21 mouse cellular contexts compared by ENCODE assay signal in genomic region chr19:45430971-45431633, GRCm38 (mm10).
DNase-seq lines count a peak whose midpoint lies in the region; ATAC-seq and TF ChIP-seq lines count a peak whose summit lies in the region.
"Had no signal": no experiment of that assay in that cellular context is flagged by ENCODE, and none has a peak within 500 bp of the region (broad histone marks: within the 10 kb centered on the region; RNA-seq: fewer than 3 reads in every experiment).

No protein-coding gene starts in this region.

- H3K9me3 ChIP-seq in forebrain, embryonic 15.5 days: no peaks in the 10 kb centered on the region
- H3K9me3 ChIP-seq in forebrain, embryonic 10.5 days: no peaks in the 10 kb centered on the region
- H3K9me3 ChIP-seq in kidney, postnatal 0 days (replicated peaks; ENCODE audit: low read length): no peaks in the 10 kb centered on the region
- H3K9me3 ChIP-seq in E14TG2a.4 (ENCODE audit: low read length): no peaks in the 10 kb centered on the region
- H3K9me3 ChIP-seq: heart, embryonic 13.5 days; liver, embryonic 13.5 days; neural tube, embryonic 12.5 days had no signal

- H3K36me3 ChIP-seq in forebrain, embryonic 15.5 days: no peaks in the 10 kb centered on the region
- no peaks in the 10 kb centered on the region for H3K36me3 ChIP-seq in forebrain, embryonic 10.5 days (replicated peaks)
- H3K36me3 ChIP-seq in kidney, postnatal 0 days (ENCODE audit: insufficient read depth, low read length): no peaks in the 10 kb centered on the region
- no peaks in the 10 kb centered on the region for H3K36me3 ChIP-seq in E14TG2a.4 (ENCODE audit: insufficient read depth, low read length)
- H3K36me3 ChIP-seq: heart, embryonic 13.5 days; liver, embryonic 13.5 days; neural tube, embryonic 12.5 days had no signal

- H3K4me3 ChIP-seq in forebrain, embryonic 15.5 days: no peak overlapping the region
- H3K4me3 ChIP-seq in forebrain, embryonic 10.5 days: no peak overlapping the region
- no peak overlapping the region for H3K4me3 ChIP-seq in kidney, postnatal 0 days (replicated peaks; ENCODE audit: low read depth, low read length)
- no peak overlapping the region for H3K4me3 ChIP-seq in E14TG2a.4 (replicated peaks; ENCODE audit: low read length)
- no peak overlapping the region for H3K4me3 ChIP-seq in cortical plate, adult 2 months (ENCODE audit: insufficient read depth, low read length)
- H3K4me3 ChIP-seq: erythroblast, embryonic 14.5 days; heart, embryonic 13.5 days; liver, embryonic 13.5 days; neural tube, embryonic 12.5 days had no signal

- TF ChIP-seq CTCF in kidney, postnatal 0 days (IDR thresholded peaks at IDR 0.05; ENCODE audit: low read depth): peak; percentile 35
- peak; percentile 11; the same call in 1 of the 2 replicates for TF ChIP-seq CTCF in E14TG2a.4 (conservative IDR thresholded peaks at IDR 0.05; ENCODE audit: low read length)
- no peak for TF ChIP-seq CTCF in cortical plate, adult 2 months (IDR thresholded peaks at IDR 0.05; ENCODE audit: extremely low read depth, insufficient read depth, low read length)

- no peak overlapping the region for H3K4me2 ChIP-seq in forebrain, embryonic 15.5 days (replicated peaks)
- no peak overlapping the region for H3K4me2 ChIP-seq in kidney, postnatal 0 days (ENCODE audit: low read length)
- H3K4me2 ChIP-seq: heart, embryonic 13.5 days; liver, embryonic 13.5 days; neural tube, embryonic 12.5 days had no signal

- ATAC-seq in forebrain, embryonic 15.5 days (replicated peaks): no peak
- no peak for ATAC-seq in kidney, postnatal 0 days (replicated peaks; ENCODE audit: low FRiP score, low read depth)
- ATAC-seq: hindbrain, embryonic 16.5 days had no signal

- peak overlapping the region; percentile 64 for H3K27ac ChIP-seq in forebrain, embryonic 15.5 days (replicated peaks)
- no peak overlapping the region for H3K27ac ChIP-seq in forebrain, embryonic 10.5 days
- H3K27ac ChIP-seq in kidney, postnatal 0 days: no peak overlapping the region
- H3K27ac ChIP-seq in cortical plate, adult 2 months (ENCODE audit: insufficient read depth, low read length): peak overlapping the region; percentile 84; the same call in 1 of the 2 replicates
- H3K27ac ChIP-seq: heart, embryonic 13.5 days; liver, embryonic 13.5 days; neural tube, embryonic 12.5 days had no signal

- no peak for DNase-seq in forebrain, embryonic 10.5 days (ENCODE audit: extremely low spot score, low spot score)
- DNase-seq in kidney, postnatal 0 days (ENCODE audit: low spot score): no peak
- DNase-seq in kidney, postnatal 25 days: no peak
- DNase-seq in spleen, postnatal 36 days (ENCODE audit: low spot score in 2 of 2): no peak
- no peak for DNase-seq in layer of hippocampus, adult 9-10 months (ENCODE audit: low spot score)
- DNase-seq: adrenal gland, adult 8-10 months; cerebellum, adult 18-20 months; cerebellum, postnatal 36 days; gastrocnemius, postnatal 36 days; heart, postnatal 4 days; kidney, adult 8-10 months; liver, embryonic 13.5 days; right cerebral cortex, postnatal 25 days; thymus, postnatal 14 days had no signal

- WGBS in forebrain, embryonic 15.5 days: 81% methylated on average over 6 of the region's 6 CpGs
- 87% methylated on average over 6 of the region's 6 CpGs for WGBS in forebrain, embryonic 10.5 days
- 85% methylated on average over 6 of the region's 6 CpGs for WGBS in kidney, postnatal 0 days

- H3K27me3 ChIP-seq in forebrain, embryonic 15.5 days: no peaks in the 10 kb centered on the region
- H3K27me3 ChIP-seq in forebrain, embryonic 10.5 days (ENCODE audit: poor library complexity, severe bottlenecking): no peaks in the 10 kb centered on the region
- no peaks in the 10 kb centered on the region for H3K27me3 ChIP-seq in kidney, postnatal 0 days (ENCODE audit: insufficient read depth, low read length)
- H3K27me3 ChIP-seq in E14TG2a.4 (ENCODE audit: insufficient read depth, low read length): no peaks in the 10 kb centered on the region
- H3K27me3 ChIP-seq: heart, embryonic 13.5 days; liver, embryonic 13.5 days; neural tube, embryonic 12.5 days had no signal

- H3K9ac ChIP-seq in forebrain, embryonic 15.5 days (replicated peaks): no peak overlapping the region
- no peak overlapping the region for H3K9ac ChIP-seq in kidney, postnatal 0 days (ENCODE audit: low read depth, low read length)
- H3K9ac ChIP-seq: heart, embryonic 13.5 days; liver, embryonic 13.5 days; neural tube, embryonic 12.5 days had no signal

- TF ChIP-seq POLR2A in cortical plate, adult 2 months (IDR thresholded peaks at IDR 0.05; ENCODE audit: extremely low read depth, insufficient read depth, low read length): no peak

- peaks cover 17% of the 10 kb centered on the region for H3K4me1 ChIP-seq in forebrain, embryonic 15.5 days
- 0 out of 2 replicates have a peak, but pooled peaks cover 6% of the 10 kb centered on the region for H3K4me1 ChIP-seq in forebrain, embryonic 10.5 days
- no peaks in the 10 kb centered on the region; the same call in 1 of the 2 replicates for H3K4me1 ChIP-seq in kidney, postnatal 0 days (replicated peaks; ENCODE audit: insufficient read depth, low read length)
- no peaks in the 10 kb centered on the region for H3K4me1 ChIP-seq in E14TG2a.4 (replicated peaks; ENCODE audit: low read depth, low read length)
- H3K4me1 ChIP-seq in cortical plate, adult 2 months (ENCODE audit: control insufficient read depth, insufficient read depth, low read length): peaks cover 15% of the 10 kb centered on the region

Comparison
In these comparisons a context has a peak if more than half of its experiments do, and no peak if none do; other contexts are left out.
1. H3K27ac ChIP-seq: peak in forebrain, embryonic 15.5 days (single experiment) and cortical plate, adult 2 months (single experiment); none in forebrain, embryonic 10.5 days (single experiment) and kidney, postnatal 0 days (single experiment).